ENCODE assay signal across 8 mouse cellular contexts in the genomic region with DNA sequence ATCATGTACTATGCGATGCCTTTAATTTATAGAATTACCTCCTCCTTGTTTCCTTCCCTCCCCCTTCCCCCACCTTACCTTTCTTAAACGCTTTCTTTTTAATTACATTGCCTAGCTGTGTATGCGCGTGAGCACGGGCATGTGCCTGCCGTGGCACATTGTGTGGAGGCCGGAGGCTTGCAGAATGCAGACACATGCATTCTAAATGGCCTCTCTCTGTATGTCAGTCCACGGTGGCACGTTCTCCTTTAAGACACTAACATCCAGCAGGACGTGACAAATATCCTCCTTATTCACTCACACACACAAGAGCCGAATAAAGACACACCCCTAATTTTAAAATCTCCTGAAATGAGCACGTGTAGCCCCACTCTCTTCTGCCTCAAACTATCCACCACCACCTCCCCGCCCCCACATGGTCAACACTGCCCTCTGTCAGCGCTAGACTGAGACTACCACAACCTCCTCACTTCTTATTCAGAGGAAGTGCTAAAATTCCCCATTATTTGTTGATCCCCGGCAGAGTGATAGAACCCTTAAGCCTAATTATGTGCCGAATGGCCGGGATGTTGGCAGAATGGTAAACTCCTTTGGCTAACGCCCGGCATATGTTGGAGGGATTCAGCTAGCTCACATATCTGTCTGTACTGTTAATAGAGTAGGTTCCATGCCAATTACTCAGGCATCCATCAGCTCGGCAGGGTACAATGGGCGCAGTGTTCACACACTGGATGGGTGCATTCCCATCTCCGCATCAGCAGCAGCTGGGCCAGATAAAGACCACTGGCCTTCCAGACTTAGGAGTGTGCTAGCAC.
DNase-seq lines count a peak whose midpoint lies in the region; ATAC-seq lines count a peak whose summit lies in the region.

No protein-coding gene starts in this region.

- peak overlapping the region; percentile 43; the same call in 1 of the 2 replicates for H3K27ac ChIP-seq in intestine, embryonic 14.5 days (ENCODE audit: low read depth)
- H3K27ac ChIP-seq in limb, embryonic 10.5 days, result peak overlapping the region; percentile 83

- no peaks in the 10 kb centered on the region for H3K36me3 ChIP-seq in intestine, embryonic 14.5 days (ENCODE audit: control insufficient read depth, insufficient read depth, low read length)
- no peaks in the 10 kb centered on the region for H3K36me3 ChIP-seq in limb, embryonic 10.5 days

- 0 out of 2 replicates have a peak, but pooled peaks cover 5% of the 10 kb centered on the region for H3K9me3 ChIP-seq in intestine, embryonic 14.5 days (ENCODE audit: control insufficient read depth, low read length)
- 0 out of 2 replicates have a peak, but pooled peaks cover 1% of the 10 kb centered on the region for H3K9me3 ChIP-seq in limb, embryonic 10.5 days (replicated peaks)

- intact Hi-C loops in gastrocnemius, postnatal 36 days (cut with DNase I), result loop anchor here (5.0 kb wide), 1 partner anchor 101 kb away; no protein-coding TSS in a partner anchor

- peak; percentile 30 for DNase-seq in left cerebral cortex, adult 11 months (ENCODE audit: low spot score)
- no peak for DNase-seq in left cerebral cortex, adult 9 months (ENCODE audit: low spot score in 2 of 2)
- peak; percentile 52 for DNase-seq in embryo, embryonic 11.5 days (ENCODE audit: low read depth, low spot score)
- peak; percentile 54 to 67 for DNase-seq in gastrocnemius, postnatal 36 days
- peak; percentile 72 for DNase-seq in intestine, embryonic 14.5 days (ENCODE audit: low spot score)
- DNase-seq in limb, embryonic 10.5 days (ENCODE audit: low spot score), result peak; percentile 66
- peak; percentile 83 for DNase-seq in mesoderm, embryonic 11.5 days (ENCODE audit: low read depth, low spot score)
- DNase-seq in spleen, postnatal 10 days (ENCODE audit: low spot score in 2 of 2), result peak; percentile 34 to 80

- ATAC-seq in intestine, embryonic 14.5 days (replicated peaks; ENCODE audit: low FRiP score, low TSS enrichment, low read depth), result peak; percentile 73

- no peak overlapping the region for H3K9ac ChIP-seq in intestine, embryonic 14.5 days (ENCODE audit: low read length)

- H3K4me1 ChIP-seq in intestine, embryonic 14.5 days (replicated peaks; ENCODE audit: control insufficient read depth, insufficient read depth, low read length), result peaks cover 45% of the 10 kb centered on the region
- H3K4me1 ChIP-seq in limb, embryonic 10.5 days, result peaks cover 59% of the 10 kb centered on the region

- peak overlapping the region; percentile 69 for H3K4me2 ChIP-seq in intestine, embryonic 14.5 days (ENCODE audit: low read length)

- 14% methylated on average over 22 of the region's 22 CpGs for WGBS in intestine, embryonic 14.5 days
- WGBS in limb, embryonic 10.5 days, result 10% methylated on average over 22 of the region's 22 CpGs

- no peaks in the 10 kb centered on the region for H3K27me3 ChIP-seq in intestine, embryonic 14.5 days (replicated peaks; ENCODE audit: control insufficient read depth, insufficient read depth, low read length)
- H3K27me3 ChIP-seq in limb, embryonic 10.5 days (ENCODE audit: low read depth, poor library complexity, severe bottlenecking), result no peaks in the 10 kb centered on the region; the same call in 1 of the 2 replicates

- H3K4me3 ChIP-seq in intestine, embryonic 14.5 days (ENCODE audit: low read depth, low read length), result 0 out of 2 replicates have a peak overlapping the region, but pooled peaks have one; percentile 13
- H3K4me3 ChIP-seq in limb, embryonic 10.5 days, result peak overlapping the region; percentile 52

Comparison
In these comparisons a context has a peak if more than half of its experiments do, and no peak if none do; other contexts are left out.
1. DNase-seq: peak in left cerebral cortex, adult 11 months (single experiment), embryo, embryonic 11.5 days (single experiment), gastrocnemius, postnatal 36 days (2 of 2), intestine, embryonic 14.5 days (single experiment), limb, embryonic 10.5 days (single experiment), mesoderm, embryonic 11.5 days (single experiment) and spleen, postnatal 10 days (2 of 2); none in left cerebral cortex, adult 9 months (0 of 2).